Mouse (Mus musculus) myocyte (in vitro differentiated cells): ENCODE data around the gene Ctsh. TPM values are rescaled to one million over a fixed set of nuclear protein-coding genes. Genes with fewer than 3 reads are reported as not detected.

Source experiments
- H3K27me3 ChIP-seq: one replicate; pipeline ENCODE4 v1.6.1; 2011; ENCODE audit not compliant: control insufficient read depth, insufficient read depth, insufficient read length
- H3K36me3 ChIP-seq: one replicate; pipeline ENCODE4 v1.6.1; 2011; ENCODE audit not compliant: control insufficient read depth, insufficient read depth
- H3K4me2 ChIP-seq: one replicate; pipeline ENCODE4 v1.6.1; 2011; ENCODE audit warnings: low read depth, control low read depth
- H3K4me3 ChIP-seq: one replicate; pipeline ENCODE4 v1.5.1; 2011; ENCODE audit warnings: mild to moderate bottlenecking, control low read depth, moderate library complexity
- H3K79me2 ChIP-seq: one replicate; pipeline ENCODE4 v1.6.1; 2011; ENCODE audit not compliant: control insufficient read depth, insufficient read depth
- H3ac ChIP-seq: one replicate; pipeline ENCODE4 v1.6.1; 2011; ENCODE audit not compliant: control insufficient read depth, insufficient read length
- CEBPB ChIP-seq: IDR thresholded peaks from 2 replicates; pipeline ENCODE4 v1.6.1; 2011; ENCODE audit warnings: mild to moderate bottlenecking, moderate library complexity; ENCODE audit not compliant: poor library complexity, insufficient read depth, severe bottlenecking
- E2F4 ChIP-seq: IDR thresholded peaks from one replicate; pipeline ENCODE4 v1.6.1; 2011; ENCODE audit warnings: mild to moderate bottlenecking, control low read depth, moderate library complexity; ENCODE audit not compliant: insufficient read depth
- MAX ChIP-seq: IDR thresholded peaks from one replicate; pipeline ENCODE4 v1.6.1; 2011; ENCODE audit warnings: low read depth, mild to moderate bottlenecking, control low read depth
- MYOD1 ChIP-seq, 3 experiments: IDR thresholded peaks; one replicate each; pipeline ENCODE4 v1.6.1; 2011; ENCODE audit warnings: control low read depth in 2 of 3, low read depth in 2 of 3, mild to moderate bottlenecking in 2 of 3, moderate library complexity in 1 of 3; ENCODE audit not compliant: insufficient read length in 2 of 3, control insufficient read depth in 1 of 3
- MYOG ChIP-seq, 3 experiments: IDR thresholded peaks; one replicate each; pipeline ENCODE4 v1.6.1; 2011; ENCODE audit warnings: control low read depth in 2 of 3, low read depth in 2 of 3, mild to moderate bottlenecking in 2 of 3; ENCODE audit not compliant: insufficient read length in 2 of 3, control insufficient read depth in 1 of 3, insufficient read depth in 1 of 3
- POLR2A ChIP-seq: IDR thresholded peaks from one replicate; pipeline ENCODE4 v1.6.1; 2011; ENCODE audit warnings: low read depth, mild to moderate bottlenecking, control low read depth, moderate library complexity; ENCODE audit not compliant: insufficient read length
- POLR2AphosphoS2 ChIP-seq: IDR thresholded peaks from one replicate; pipeline ENCODE4 v1.6.1; 2011; ENCODE audit warnings: low read depth, control low read depth; ENCODE audit not compliant: insufficient read length
- REST ChIP-seq: IDR thresholded peaks from one replicate; pipeline ENCODE4 v1.6.1; 2011; ENCODE audit warnings: mild to moderate bottlenecking, control low read depth, moderate library complexity; ENCODE audit not compliant: insufficient read depth, insufficient read length
- SRF ChIP-seq: IDR thresholded peaks from one replicate; pipeline ENCODE4 v1.6.1; 2011; ENCODE audit warnings: low read depth; ENCODE audit not compliant: control insufficient read depth, insufficient read length
- TCF12 ChIP-seq: IDR thresholded peaks from one replicate; pipeline ENCODE4 v1.6.1; 2011; ENCODE audit warnings: mild to moderate bottlenecking, control low read depth; ENCODE audit not compliant: poor library complexity, insufficient read depth, severe bottlenecking
- TCF3 ChIP-seq: IDR thresholded peaks from one replicate; pipeline ENCODE4 v1.6.1; 2011; ENCODE audit warnings: low read depth, control low read depth; ENCODE audit not compliant: insufficient read length
- USF1 ChIP-seq: IDR thresholded peaks from one replicate; pipeline ENCODE4 v1.6.1; 2011; ENCODE audit warnings: low read depth, mild to moderate bottlenecking, control low read depth, moderate library complexity
- polyA plus RNA-seq: library from polyadenylated mRNA; unstranded; fragments of >200 nt; fragmentation: generic; extraction: Trizol; gene quantifications from one replicate; pipeline ENCODE4 v1.2.1, GENCODE M21; 2012; ENCODE audit warnings: missing spikeins

The Ctsh gene
- polyA plus RNA-seq, 1 experiment: 3.5 TPM

GRCm38 (mm10) chr9:90100760-90101159 is 46.8 kb downstream of the Ctsh start:
- Histone ChIP-seq H3K4me3 (no peak overlapping the region), H3K79me2 (peaks cover 62% of the 10 kb centered on the region), H3K27me3 (no peaks in the 10 kb centered on the region), H3K36me3 (peaks cover 82% of the 10 kb centered on the region), H3K4me2 (no peak overlapping the region), H3ac (no peak overlapping the region)
- TF ChIP-seq REST: no peak
- no peak for TF ChIP-seq POLR2A
- TF ChIP-seq POLR2AphosphoS2: peak; percentile 18
- no peak for TF ChIP-seq MYOD1 (IDR thresholded peaks at IDR 0.05; ENCODE audit: control insufficient read depth in 1 of 3, insufficient read length in 2 of 3, low read depth in 2 of 3)

GRCm38 (mm10) chr9:90105462-90105861 is 51.5 kb downstream of the Ctsh start:
- Histone ChIP-seq H3K36me3 (peaks cover 57% of the 10 kb centered on the region), H3K4me2 (no peak overlapping the region), H3K79me2 (peaks cover 99% of the 10 kb centered on the region), H3K4me3 (no peak overlapping the region), H3ac (no peak overlapping the region), H3K27me3 (no peaks in the 10 kb centered on the region)
- TF ChIP-seq REST (no peak), MYOD1 (IDR thresholded peaks at IDR 0.05; ENCODE audit: control insufficient read depth in 1 of 3, insufficient read length in 2 of 3, low read depth in 2 of 3) (no peak), TCF12 (no peak), MAX (no peak), POLR2AphosphoS2 (no peak), MYOG (IDR thresholded peaks at IDR 0.05; ENCODE audit: control insufficient read depth in 1 of 3, insufficient read depth in 1 of 3, insufficient read length in 2 of 3, low read depth in 2 of 3) (no peak), TCF3 (no peak), USF1 (no peak), SRF (no peak), POLR2A (no peak), CEBPB (no peak), E2F4 (no peak)

DNA sequence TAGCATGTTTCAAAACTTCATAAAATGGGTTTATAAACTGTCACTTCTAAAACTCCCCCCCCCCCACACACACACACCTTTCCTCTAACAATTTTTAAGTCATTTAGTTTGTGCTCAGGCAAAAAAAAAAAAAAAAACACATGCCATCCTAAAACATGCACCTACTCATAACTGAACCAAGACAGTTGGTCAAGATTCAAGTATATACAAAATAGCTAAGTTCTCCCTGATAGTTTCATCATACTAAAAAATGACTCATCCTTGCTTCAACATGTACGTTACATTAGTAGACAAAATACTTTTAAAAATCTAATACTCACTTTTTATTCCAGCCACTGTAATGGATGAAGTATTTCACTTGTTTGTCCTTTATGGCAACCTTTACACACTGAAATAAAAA is 53.0 kb downstream of the Ctsh start:
- Histone ChIP-seq H3K4me3 (no peak overlapping the region), H3K27me3 (no peaks in the 10 kb centered on the region), H3K79me2 (peaks cover 100% of the 10 kb centered on the region), H3ac (no peak overlapping the region), H3K36me3 (peaks cover 44% of the 10 kb centered on the region), H3K4me2 (no peak overlapping the region)
- TF ChIP-seq CEBPB (no peak), MAX (no peak), MYOD1 (IDR thresholded peaks at IDR 0.05; ENCODE audit: control insufficient read depth in 1 of 3, insufficient read length in 2 of 3, low read depth in 2 of 3) (no peak), POLR2AphosphoS2 (no peak), TCF12 (no peak), SRF (no peak), REST (no peak), MYOG (IDR thresholded peaks at IDR 0.05; ENCODE audit: control insufficient read depth in 1 of 3, insufficient read depth in 1 of 3, insufficient read length in 2 of 3, low read depth in 2 of 3) (no peak), TCF3 (no peak), E2F4 (no peak), POLR2A (no peak), USF1 (no peak)

DNA sequence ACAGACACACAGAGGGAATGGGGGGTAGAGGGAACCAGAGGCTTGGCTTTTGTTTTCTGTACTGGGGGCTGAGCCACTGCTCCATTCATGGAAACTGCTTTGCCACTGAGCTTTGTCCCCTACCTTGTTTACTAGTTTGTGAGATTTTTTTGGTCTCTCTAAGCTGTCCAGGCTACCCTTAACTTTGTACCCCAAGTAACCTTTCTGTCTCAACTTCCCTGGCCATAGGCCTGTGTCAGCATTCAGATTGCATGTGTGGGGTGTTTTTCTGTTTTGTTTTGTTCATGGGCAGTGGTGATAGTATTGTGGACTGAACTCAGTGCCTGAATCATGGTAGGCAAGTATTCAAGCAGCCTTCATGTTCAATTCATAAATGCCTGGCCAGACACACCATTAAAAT is 54.3 kb downstream of the Ctsh start:
- Histone ChIP-seq H3ac (no peak overlapping the region), H3K36me3 (peaks cover 37% of the 10 kb centered on the region), H3K4me2 (no peak overlapping the region), H3K79me2 (peaks cover 100% of the 10 kb centered on the region), H3K4me3 (no peak overlapping the region), H3K27me3 (no peaks in the 10 kb centered on the region)
- no peak for TF ChIP-seq POLR2A
- no peak for TF ChIP-seq USF1
- TF ChIP-seq E2F4: no peak
- TF ChIP-seq TCF12: no peak

DNA sequence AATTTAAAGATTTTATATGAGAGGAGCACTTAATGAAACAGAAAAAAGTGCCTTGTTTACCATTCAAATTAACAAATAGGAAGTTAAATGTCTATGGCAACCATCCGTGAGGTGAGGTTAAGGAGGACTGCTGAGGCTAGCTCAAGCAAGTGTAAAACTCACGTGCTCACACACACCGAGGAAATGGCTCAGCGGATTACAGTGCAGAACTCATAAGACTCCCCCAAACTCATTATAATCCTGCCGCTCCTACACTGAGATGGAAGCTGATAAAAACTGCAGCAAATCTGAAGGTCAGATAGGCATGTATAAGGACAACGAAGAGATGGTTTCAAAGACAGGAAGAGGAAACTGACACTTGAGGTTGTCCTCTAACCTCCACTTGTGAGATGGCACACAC is 55.4 kb downstream of the Ctsh start:
- Histone ChIP-seq H3ac (no peak overlapping the region), H3K36me3 (peaks cover 28% of the 10 kb centered on the region), H3K79me2 (peaks cover 98% of the 10 kb centered on the region), H3K4me2 (no peak overlapping the region), H3K27me3 (no peaks in the 10 kb centered on the region), H3K4me3 (no peak overlapping the region)
- TF ChIP-seq MYOG (IDR thresholded peaks at IDR 0.05; ENCODE audit: control insufficient read depth in 1 of 3, insufficient read depth in 1 of 3, insufficient read length in 2 of 3, low read depth in 2 of 3): no peak
- no peak for TF ChIP-seq SRF
- TF ChIP-seq MAX: no peak
- TF ChIP-seq REST: no peak
- TF ChIP-seq USF1: no peak
- no peak for TF ChIP-seq E2F4
- TF ChIP-seq CEBPB: no peak
- TF ChIP-seq POLR2A: no peak
- no peak for TF ChIP-seq MYOD1 (IDR thresholded peaks at IDR 0.05; ENCODE audit: control insufficient read depth in 1 of 3, insufficient read length in 2 of 3, low read depth in 2 of 3)
- TF ChIP-seq POLR2AphosphoS2: no peak
- no peak for TF ChIP-seq TCF12
- TF ChIP-seq TCF3: no peak
